Mouse (Mus musculus) hindbrain, embryonic 15.5 days (tissue): ENCODE results near the gene Gm8127. TPM values are rescaled to one million over a fixed set of nuclear protein-coding genes. Genes with fewer than 3 reads are reported as not detected.
"Not testable (repeated sequence)": the region's sequence is repeated elsewhere in the genome, so short reads cannot be mapped to it uniquely, and the experiment has no call there.

Experiments
- ATAC-seq: fragments of 200-750 bp; cut with Nextera tagmentation; 2 replicates; pipeline ENCODE4 v1.8.0; 2017; ENCODE audit warnings: low read depth, moderate number of reproducible peaks, moderate TSS enrichment; ENCODE audit not compliant: low FRiP score
- H3K27ac ChIP-seq: fragments of 300-500 bp; sonication (generic); replicated peaks from 2 replicates; pipeline ENCODE4 v1.5.1; 2015; ENCODE audit warnings: mild to moderate bottlenecking, inconsistent platforms
- H3K27me3 ChIP-seq: fragments of 300-500 bp; sonication (generic); 2 replicates; pipeline ENCODE4 v1.6.1; 2015; ENCODE audit warnings: control low read depth, inconsistent platforms
- H3K36me3 ChIP-seq: fragments of 300-500 bp; sonication (generic); 2 replicates; pipeline ENCODE4 v1.6.1; 2015; ENCODE audit warnings: control low read depth, inconsistent platforms
- H3K4me1 ChIP-seq: fragments of 300-500 bp; sonication (generic); replicated peaks from 2 replicates; pipeline ENCODE4 v1.6.1; 2015; ENCODE audit warnings: control low read depth, inconsistent platforms
- H3K4me2 ChIP-seq: fragments of 300-500 bp; sonication (generic); 2 replicates; pipeline ENCODE4 v1.6.1; 2015; ENCODE audit warnings: moderate library complexity, mild to moderate bottlenecking, inconsistent platforms
- H3K4me3 ChIP-seq: fragments of 300-500 bp; sonication (generic); 2 replicates; pipeline ENCODE4 v1.5.1; 2015; ENCODE audit warnings: mild to moderate bottlenecking, inconsistent platforms
- H3K9ac ChIP-seq: fragments of 300-500 bp; sonication (generic); 2 replicates; pipeline ENCODE4 v1.6.1; 2015; ENCODE audit warnings: inconsistent platforms
- H3K9me3 ChIP-seq: fragments of 300-500 bp; sonication (generic); 2 replicates; pipeline ENCODE4 v1.6.1; 2016; ENCODE audit warnings: control low read depth, inconsistent platforms
- WGBS: fragments of 180-500 bp; shearing (Covaris S2); methylation state at CpG from one replicate; pipeline ENCODE4 v1.1.7; 2015; 5-methylcytosine and 5-hydroxymethylcytosine counted together
- polyA plus RNA-seq: library from polyadenylated mRNA; unstranded; fragments of >200 nt; fragmentation: Nextera tagmentation; extraction: Ambion mirVana; gene quantifications from 2 replicates; pipeline ENCODE4 v1.2.1, GENCODE M21; 2015

Gene Gm8127
- polyA plus RNA-seq, 1 experiment from 2014 or later, result not detected

DNA sequence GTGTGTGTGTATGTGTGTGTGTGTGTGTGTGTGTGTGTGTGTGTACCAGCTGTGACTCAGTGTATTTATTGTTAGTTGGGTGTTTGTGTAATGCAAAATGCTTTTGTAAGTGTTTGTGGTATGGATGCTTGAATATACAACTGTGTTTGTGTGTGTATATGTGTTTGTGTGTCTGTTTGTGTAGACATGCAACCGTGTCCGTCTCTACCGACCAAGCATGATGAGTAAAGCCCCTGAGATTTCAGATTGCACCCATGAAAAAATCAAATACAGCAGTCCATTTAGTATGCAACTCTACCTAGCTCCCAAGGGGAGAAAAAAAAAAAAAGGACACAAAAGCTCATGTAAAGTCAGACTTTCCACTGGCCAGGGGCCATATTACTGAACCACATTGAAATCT lies 30.2 kb downstream of the Gm8127 start:
- not testable (repeated sequence) for H3K4me2 ChIP-seq, H3K9me3 ChIP-seq, H3K9ac ChIP-seq, H3K27me3 ChIP-seq, H3K4me3 ChIP-seq, ATAC-seq, H3K27ac ChIP-seq, H3K36me3 ChIP-seq, H3K4me1 ChIP-seq
- 90% methylated on average over 3 of the region's 3 CpGs for WGBS

DNA sequence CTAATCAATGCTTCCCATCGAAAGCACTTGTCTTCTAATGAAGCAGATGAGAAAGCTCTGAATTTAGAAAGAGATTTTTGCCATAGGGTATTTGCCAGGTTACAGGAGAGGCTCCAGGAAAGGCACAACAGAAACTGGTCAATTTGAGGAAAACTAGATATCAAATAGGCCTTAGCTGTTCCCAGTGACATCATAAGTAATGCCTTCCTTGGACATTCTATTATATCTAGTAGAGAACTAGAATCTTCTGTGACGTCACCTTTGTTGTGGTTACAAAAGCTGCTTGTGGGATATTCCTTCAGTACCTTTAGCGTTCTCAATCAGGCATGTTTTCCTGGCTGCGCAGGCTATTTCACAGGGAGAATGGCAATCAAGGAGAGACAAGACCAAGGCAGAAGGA lies 35.3 kb downstream of the Gm8127 start, which contains the start of gene Gm8126:
Gm8126 (plus strand) TSS at position 301 of the 400 bp plus-strand sequence.
- H3K9ac ChIP-seq, H3K36me3 ChIP-seq, H3K4me2 ChIP-seq, H3K9me3 ChIP-seq, H3K27me3 ChIP-seq, ATAC-seq, H3K4me3 ChIP-seq, H3K27ac ChIP-seq, H3K4me1 ChIP-seq: not testable (repeated sequence)
- 87% methylated on average over 2 of the region's 4 CpGs for WGBS

DNA sequence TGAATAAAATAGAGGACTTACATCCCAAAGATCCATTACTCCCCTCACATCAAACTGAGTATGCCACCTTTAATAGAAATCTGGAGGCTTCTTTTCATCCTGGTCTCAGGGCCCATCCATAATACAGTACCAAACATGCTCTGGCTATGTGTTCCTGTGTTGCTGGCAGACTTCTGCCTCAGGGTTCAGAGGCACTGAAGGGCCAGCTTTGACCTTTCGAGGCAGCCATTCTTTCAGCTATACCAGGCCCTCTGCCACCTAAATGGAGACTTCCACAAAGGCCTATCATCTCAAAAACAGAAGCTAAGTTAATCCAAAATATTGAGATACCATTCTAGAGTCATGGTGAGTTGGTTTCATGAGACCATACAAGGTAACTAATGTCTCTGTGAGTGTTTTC lies 37.1 kb downstream of the Gm8127 start:
- not testable (repeated sequence) for H3K27ac ChIP-seq, H3K36me3 ChIP-seq, H3K4me3 ChIP-seq, H3K9me3 ChIP-seq, H3K4me1 ChIP-seq, H3K9ac ChIP-seq, H3K27me3 ChIP-seq, H3K4me2 ChIP-seq, ATAC-seq
- 79% methylated on average over 1 of the region's 1 CpGs for WGBS

DNA sequence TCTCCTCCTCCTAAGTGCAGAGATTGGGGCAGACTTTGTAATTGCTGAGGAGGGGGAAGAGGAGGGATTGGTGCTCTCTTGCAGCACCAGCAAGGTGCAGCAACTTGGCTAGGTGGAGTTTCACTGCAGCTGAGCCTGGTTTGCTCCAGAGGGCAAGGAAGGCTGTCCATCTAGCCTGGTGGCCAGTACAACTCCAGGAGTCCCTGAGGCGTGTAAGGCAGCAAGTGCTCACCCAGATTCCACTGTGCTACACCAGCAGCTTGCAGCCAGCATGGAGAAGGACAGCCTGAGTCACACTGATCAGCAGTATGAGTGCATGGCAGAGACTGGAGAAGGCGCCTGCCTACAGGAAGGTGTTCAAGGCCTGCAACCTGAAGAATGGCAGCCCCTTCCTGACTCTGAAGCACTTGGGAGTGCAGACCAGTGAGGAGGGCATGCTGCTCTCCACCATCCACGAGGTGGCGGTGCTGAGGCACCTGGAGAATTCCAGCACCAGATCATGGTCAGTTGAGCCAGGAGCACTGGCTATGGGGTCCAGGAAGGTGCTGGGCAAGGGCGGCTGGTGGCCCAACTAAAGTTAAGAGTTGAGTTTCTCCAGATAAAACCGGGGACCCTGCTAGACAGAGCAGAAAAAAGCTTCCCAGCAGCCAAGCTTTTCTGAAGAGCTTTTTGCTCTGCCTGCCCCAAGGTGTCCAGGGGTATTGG lies 42.9 kb downstream of the Gm8127 start:
- not testable (repeated sequence) for H3K9ac ChIP-seq, H3K4me3 ChIP-seq, H3K9me3 ChIP-seq, H3K27ac ChIP-seq, H3K4me1 ChIP-seq, H3K36me3 ChIP-seq, H3K4me2 ChIP-seq, ATAC-seq, H3K27me3 ChIP-seq
- WGBS, result 27% methylated on average over 5 of the region's 6 CpGs

DNA sequence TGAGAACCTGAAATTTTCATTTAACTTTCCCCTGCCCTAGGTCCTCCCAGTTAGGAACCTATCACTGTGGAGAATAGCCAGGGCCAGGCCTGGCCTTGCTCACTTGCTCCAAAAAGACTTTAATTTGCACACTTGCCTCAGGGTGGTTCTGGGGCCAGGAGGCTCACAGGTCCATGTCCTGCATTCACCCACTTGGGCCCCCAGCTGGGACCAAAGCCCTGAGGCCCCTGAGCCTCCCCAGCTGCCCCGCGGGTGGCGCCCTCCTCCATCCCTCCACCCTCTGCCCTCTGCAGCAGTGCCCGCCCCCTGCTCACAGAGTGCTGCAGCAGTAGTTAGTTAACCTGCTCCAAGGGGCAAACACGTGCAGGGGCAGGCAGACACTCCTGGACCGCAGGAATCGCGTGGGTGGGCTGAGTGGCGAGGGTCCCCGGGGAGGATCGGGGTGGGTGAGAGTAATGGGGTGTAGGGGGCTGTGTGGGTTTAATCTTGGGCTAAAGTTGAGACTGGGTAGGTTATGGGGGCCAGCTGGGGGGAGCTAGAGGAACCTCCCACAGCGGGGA lies 43.9 kb downstream of the Gm8127 start:
- H3K27ac ChIP-seq, H3K9me3 ChIP-seq, H3K4me2 ChIP-seq, ATAC-seq, H3K36me3 ChIP-seq, H3K4me3 ChIP-seq, H3K9ac ChIP-seq, H3K27me3 ChIP-seq, H3K4me1 ChIP-seq: not testable (repeated sequence)
- WGBS, result 23% methylated on average over 10 of the region's 12 CpGs

Other genes with a start within 250 kb of the Gm8127 start
- gene Gm8094, start 217.2 kb downstream of the Gm8127 start, polyA plus RNA-seq, result not detected in 2 replicates
- gene Gm8104, start 193.2 kb downstream of the Gm8127 start, polyA plus RNA-seq, result 0.08 TPM in 1 of 2 replicates, not detected in the other
- gene Gm7233, start 114.0 kb downstream of the Gm8127 start, polyA plus RNA-seq, result not detected in 2 replicates
- gene Gm8122, start 58.5 kb downstream of the Gm8127 start, polyA plus RNA-seq, result not detected in 2 replicates
- not detected in 2 replicates for gene Gm8126, start 35.2 kb downstream of the Gm8127 start, polyA plus RNA-seq
- not detected in 2 replicates for gene Gm9732, start 18.8 kb downstream of the Gm8127 start, polyA plus RNA-seq
- gene 1700001F09Rik, start 54.0 kb upstream of the Gm8127 start, polyA plus RNA-seq, result not detected in 2 replicates
- not detected in 2 replicates for gene Gm8138, start 122.5 kb upstream of the Gm8127 start, polyA plus RNA-seq
- gene Gm5799, start 249.7 kb upstream of the Gm8127 start, polyA plus RNA-seq, result not detected in 2 replicates